Mouse (Mus musculus) stomach, postnatal 0 days (tissue): ENCODE data around the gene Ermard.

Experiments used
- CTCF ChIP-seq: IDR thresholded peaks from 2 replicates; pipeline ENCODE4 v1.5.1; 2016; ENCODE audit warnings: antibody characterized with exemption, low read depth, mild to moderate bottlenecking, moderate library complexity
- EP300 ChIP-seq: optimal IDR thresholded peaks from 2 replicates; pipeline ENCODE3; 2016; ENCODE audit warnings: antibody characterized with exemption

DNA sequence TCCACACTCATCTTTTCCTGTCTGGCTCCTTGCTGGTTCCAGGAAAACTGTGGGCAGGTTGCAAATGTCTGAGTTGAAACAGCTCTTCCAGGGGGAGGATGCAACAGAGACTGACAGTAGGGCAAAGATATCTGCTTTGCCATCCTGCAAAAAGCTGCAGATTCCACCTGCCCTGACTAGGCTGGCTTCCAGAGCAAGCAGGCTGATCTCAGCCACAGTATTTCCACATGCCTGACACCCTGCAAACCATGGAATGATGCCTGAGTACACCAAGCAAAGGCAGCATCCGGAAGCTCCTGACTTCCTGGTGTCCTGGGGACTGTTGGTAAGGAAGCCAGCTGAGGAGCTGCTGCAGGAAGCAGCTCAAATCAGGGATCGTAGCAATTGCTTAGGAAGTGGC, 28.1 kb downstream of the Ermard start:
- TF ChIP-seq CTCF (no peak), EP300 (no peak)
